Mouse (Mus musculus) thymus, adult 2 months (tissue): Measurements from ENCODE around the gene Gm3646. TPM values are rescaled to one million over a fixed set of nuclear protein-coding genes. Genes with fewer than 3 reads are reported as not detected.

Experiments used
- DNase-seq: peaks from one replicate; pipeline ENCODE4 v3.0.0; 2021
- H3K27ac ChIP-seq: fragments of 200-500 bp; 2 replicates; pipeline ENCODE4 v1.5.1; 2012; ENCODE audit warnings: low read length, control low read depth; ENCODE audit not compliant: control insufficient read depth, insufficient read depth
- H3K27me3 ChIP-seq: fragments of 200-500 bp; 2 replicates; pipeline ENCODE4 v1.6.1; 2012; ENCODE audit warnings: mild to moderate bottlenecking, low read length, moderate library complexity, mixed read lengths; ENCODE audit not compliant: control insufficient read depth, insufficient read depth
- H3K36me3 ChIP-seq: fragments of 200-500 bp; 2 replicates; pipeline ENCODE4 v1.6.1; 2012; ENCODE audit warnings: mild to moderate bottlenecking, low read length, moderate library complexity; ENCODE audit not compliant: control insufficient read depth, insufficient read depth
- H3K4me1 ChIP-seq: fragments of 200-500 bp; replicated peaks from 2 replicates; pipeline ENCODE4 v1.6.1; 2012; ENCODE audit warnings: low read length; ENCODE audit not compliant: control insufficient read depth, insufficient read depth
- H3K4me3 ChIP-seq: fragments of 200-500 bp; 2 replicates; pipeline ENCODE4 v1.5.1; 2012; ENCODE audit warnings: mild to moderate bottlenecking, low read length, control low read depth, moderate library complexity; ENCODE audit not compliant: control insufficient read depth, insufficient read depth
- CTCF ChIP-seq: fragments of 200-500 bp; IDR thresholded peaks from 2 replicates; pipeline ENCODE4 v1.5.1; 2012; ENCODE audit warnings: mild to moderate bottlenecking, control low read depth, low read length, moderate library complexity, borderline replicate concordance; ENCODE audit not compliant: control insufficient read depth, poor library complexity, insufficient read depth; ENCODE audit errors: extremely low read depth
- POLR2A ChIP-seq: fragments of 200-500 bp; IDR thresholded peaks from 2 replicates; pipeline ENCODE4 v1.6.1; 2012; ENCODE audit warnings: mild to moderate bottlenecking, low read length, control low read depth, moderate library complexity; ENCODE audit not compliant: control insufficient read depth, poor library complexity, insufficient read depth; ENCODE audit errors: extremely low read depth
- WGBS: fragments of 180-500 bp; shearing (Covaris S2); methylation state at CpG from one replicate; pipeline ENCODE4 v1.1.7; 2018; 5-methylcytosine and 5-hydroxymethylcytosine counted together
- polyA plus RNA-seq: library from polyadenylated mRNA; depleted of rRNA; stranded (reverse); fragments of >200 nt; gene quantifications from 2 replicates; pipeline ENCODE4 v1.2.3, GENCODE M21; 2012

The Gm3646 gene
- polyA plus RNA-seq, 1 experiment = not detected

DNA sequence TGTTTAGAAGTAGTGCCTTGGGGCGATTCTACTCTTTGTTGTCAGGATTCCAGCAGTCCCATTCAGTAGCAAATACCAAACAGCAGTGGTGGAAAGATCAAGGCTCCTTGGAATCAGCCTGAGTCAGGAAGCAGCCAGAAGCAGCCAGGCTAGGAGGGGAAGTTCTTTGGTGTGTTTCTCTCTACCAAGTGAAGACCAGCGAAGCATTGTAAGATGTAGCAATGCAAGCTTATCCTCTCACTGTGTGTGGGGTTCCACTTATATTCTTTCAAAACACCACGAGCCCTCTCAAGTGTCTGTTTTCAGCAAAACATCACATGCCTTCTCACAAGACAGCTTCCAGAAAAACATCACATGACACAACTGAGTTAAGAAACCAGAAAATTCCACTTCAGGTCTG is 8.4 kb downstream of the Gm3646 start:
- no peaks in the 10 kb centered on the region for H3K27me3 ChIP-seq
- H3K27ac ChIP-seq = no peak overlapping the region
- H3K4me3 ChIP-seq = no peak overlapping the region
- TF ChIP-seq CTCF (no peak), POLR2A (no peak)
- H3K36me3 ChIP-seq = no peaks in the 10 kb centered on the region
- H3K4me1 ChIP-seq = no peaks in the 10 kb centered on the region
- no peak for DNase-seq
- 90% methylated on average over 3 of the region's 3 CpGs for WGBS

DNA sequence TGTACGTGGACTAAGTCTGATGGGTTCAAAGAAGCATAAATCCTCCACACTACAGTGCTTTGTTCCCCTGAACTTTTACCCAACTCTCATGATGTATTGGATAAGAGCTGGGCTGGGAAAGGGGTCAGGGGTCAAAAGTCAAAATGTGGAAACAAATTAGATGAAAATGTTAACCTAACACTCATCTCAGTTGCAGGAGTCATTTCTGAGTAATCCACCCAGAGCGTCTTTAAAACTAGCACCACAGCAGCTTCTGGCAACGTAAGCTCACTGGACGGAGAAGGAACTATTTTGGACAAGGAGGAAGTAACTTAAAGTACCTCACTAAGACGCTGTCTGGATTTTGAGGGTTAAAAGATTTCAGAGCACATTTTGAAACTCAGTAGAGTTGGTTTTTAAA is 20.5 kb downstream of the Gm3646 start:
- DNase-seq = no peak
- TF ChIP-seq CTCF = no peak
- TF ChIP-seq POLR2A = no peak
- 70% methylated on average over 5 of the region's 5 CpGs for WGBS
- H3K27ac ChIP-seq = no peak overlapping the region
- no peaks in the 10 kb centered on the region for H3K4me1 ChIP-seq
- no peaks in the 10 kb centered on the region for H3K36me3 ChIP-seq
- H3K27me3 ChIP-seq = no peaks in the 10 kb centered on the region
- no peak overlapping the region for H3K4me3 ChIP-seq

DNA sequence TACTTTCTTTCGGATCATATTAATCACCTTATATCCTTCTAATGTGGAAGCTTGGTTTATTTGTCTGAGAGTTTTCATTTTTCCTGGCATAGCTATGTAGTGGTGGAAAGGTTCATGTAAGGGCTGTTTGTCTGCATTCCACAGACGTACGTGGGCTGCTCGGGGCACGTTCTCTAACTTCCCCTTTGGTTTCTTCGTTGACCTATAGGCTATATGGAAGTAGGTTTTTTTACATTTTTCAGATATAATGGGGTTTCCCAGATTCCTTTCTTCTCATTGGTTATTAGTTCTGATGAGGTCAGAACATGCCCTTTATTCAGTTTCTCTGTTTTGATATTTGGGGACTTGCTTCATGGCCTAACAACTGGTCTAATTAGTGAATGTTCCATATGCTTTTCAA is 23.3 kb downstream of the Gm3646 start:
- Histone ChIP-seq H3K27ac (no peak overlapping the region), H3K36me3 (no peaks in the 10 kb centered on the region), H3K27me3 (no peaks in the 10 kb centered on the region), H3K4me1 (peaks cover 2% of the 10 kb centered on the region; the same call in 1 of the 2 replicates), H3K4me3 (no peak overlapping the region)
- DNase-seq = no peak
- no peak for TF ChIP-seq CTCF
- TF ChIP-seq POLR2A = no peak
- 70% methylated on average over 6 of the region's 6 CpGs for WGBS

DNA sequence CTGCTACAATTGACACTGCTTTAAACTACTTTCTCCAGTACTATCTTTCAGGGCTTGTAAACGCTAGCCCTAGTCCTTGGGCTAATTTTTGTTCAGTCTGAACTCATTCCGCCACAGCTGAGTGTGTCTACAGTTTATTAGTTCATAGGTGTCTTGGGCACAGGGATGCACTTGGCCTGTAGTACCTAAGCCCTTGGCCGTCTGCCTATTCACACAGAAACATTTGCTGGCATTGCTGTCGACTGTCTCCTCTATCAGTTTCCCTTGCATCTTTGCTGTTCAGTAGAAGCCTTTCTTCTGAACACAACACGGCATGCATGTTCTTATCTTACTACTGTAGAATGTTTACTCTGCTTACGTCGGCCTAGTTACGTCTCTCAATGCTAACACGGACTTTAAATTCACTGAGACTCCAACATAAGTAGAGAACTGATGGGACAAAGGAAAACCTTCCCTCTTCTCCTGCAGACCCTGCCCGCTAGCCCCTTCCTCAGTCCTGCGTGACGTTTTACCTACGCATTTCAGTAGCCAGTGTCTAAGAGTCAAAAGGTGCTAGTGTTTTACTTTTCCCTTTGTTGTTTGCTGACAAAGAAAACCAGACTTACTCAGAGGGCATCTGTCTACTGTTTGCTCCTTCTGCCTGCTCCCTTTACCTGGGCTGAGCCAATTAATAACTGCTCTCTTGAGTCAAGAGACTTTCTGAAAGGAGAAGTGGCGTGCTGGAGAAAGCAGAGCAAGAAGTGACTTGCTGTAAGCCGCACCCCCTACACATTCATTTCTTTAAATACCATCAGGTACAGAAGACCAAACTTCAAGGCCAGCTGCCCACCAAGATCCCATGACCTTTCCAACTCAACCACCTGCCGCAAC is 25.8 kb downstream of the Gm3646 start:
- 93% methylated on average over 16 of the region's 16 CpGs for WGBS
- no peaks in the 10 kb centered on the region for H3K27me3 ChIP-seq
- peaks cover 6% of the 10 kb centered on the region for H3K4me1 ChIP-seq
- H3K27ac ChIP-seq = no peak overlapping the region
- no peak overlapping the region for H3K4me3 ChIP-seq
- H3K36me3 ChIP-seq = no peaks in the 10 kb centered on the region
- no peak for DNase-seq
- TF ChIP-seq CTCF = no peak
- no peak for TF ChIP-seq POLR2A

GRCm38 (mm10) chr1:39773991-39774729 is 31.0 kb downstream of the Gm3646 start:
- Histone ChIP-seq H3K4me3 (no peak overlapping the region), H3K27ac (no peak overlapping the region), H3K36me3 (no peaks in the 10 kb centered on the region), H3K4me1 (peaks cover 6% of the 10 kb centered on the region), H3K27me3 (no peaks in the 10 kb centered on the region)
- no peak for DNase-seq
- TF ChIP-seq POLR2A = no peak
- TF ChIP-seq CTCF = no peak
- WGBS = 94% methylated on average over 14 of the region's 14 CpGs

- WGBS = 87% methylated on average over 5 of the region's 5 CpGs
- no peak overlapping the region for H3K27ac ChIP-seq
- no peak overlapping the region for H3K4me3 ChIP-seq
- TF ChIP-seq CTCF (no peak), POLR2A (no peak)
- H3K36me3 ChIP-seq = no peaks in the 10 kb centered on the region
- H3K27me3 ChIP-seq = no peaks in the 10 kb centered on the region
- DNase-seq = no peak
- peaks cover 6% of the 10 kb centered on the region for H3K4me1 ChIP-seq
These were observed 31.6 kb downstream of the Gm3646 start for GRCm38 (mm10) chr1:39773551-39773950.
